Mouse (Mus musculus): ENCODE results near the gene Hormad2. TPM values are rescaled to one million over a fixed set of nuclear protein-coding genes. Genes with fewer than 3 reads are reported as not detected.

The Hormad2 gene
- polyA plus RNA-seq, 3 experiments from 2014 or later = 0.47 to 2.1 (median 0.60) TPM

DNA sequence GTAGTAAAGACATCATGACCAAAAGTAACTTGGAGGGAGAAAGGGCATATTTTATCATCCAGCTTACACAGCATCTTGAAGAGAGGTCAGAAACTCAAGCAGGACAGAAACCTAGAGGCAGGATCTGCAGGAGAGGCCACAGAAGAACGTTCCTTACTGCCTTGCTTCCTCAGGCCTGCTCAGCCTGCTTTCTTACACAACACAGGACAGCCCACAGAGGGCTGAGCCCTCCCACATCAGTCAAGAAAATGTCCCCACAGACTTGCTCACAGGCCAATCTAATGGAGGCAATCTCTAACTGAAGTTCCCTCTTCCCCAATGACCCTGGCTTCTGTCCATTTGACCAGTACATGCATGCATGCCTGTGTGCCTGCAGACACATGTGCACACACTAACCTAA, 1.4 kb upstream of the Hormad2 start:
- ATAC-seq = no peak

DNA sequence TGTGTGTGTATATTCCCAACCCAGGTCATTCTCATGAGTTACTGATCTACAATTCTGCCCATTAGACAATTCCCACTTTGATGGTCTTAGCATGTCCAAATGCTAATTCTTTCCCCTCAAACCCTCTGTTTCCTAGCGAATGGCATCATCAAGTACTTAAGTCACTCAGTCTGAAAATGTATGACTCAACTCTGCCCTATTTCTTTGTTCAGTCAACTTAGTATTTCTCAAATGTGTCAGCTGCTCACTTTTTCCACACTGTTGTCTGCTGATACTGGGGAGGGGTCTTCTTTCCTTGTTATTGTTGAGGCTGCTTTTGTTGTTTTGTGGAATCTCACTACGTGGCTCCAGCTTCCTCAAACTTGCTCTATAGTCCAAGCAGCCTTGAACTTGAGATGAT, 2.7 kb downstream of the Hormad2 start:
- peak; percentile 28 for ATAC-seq

DNA sequence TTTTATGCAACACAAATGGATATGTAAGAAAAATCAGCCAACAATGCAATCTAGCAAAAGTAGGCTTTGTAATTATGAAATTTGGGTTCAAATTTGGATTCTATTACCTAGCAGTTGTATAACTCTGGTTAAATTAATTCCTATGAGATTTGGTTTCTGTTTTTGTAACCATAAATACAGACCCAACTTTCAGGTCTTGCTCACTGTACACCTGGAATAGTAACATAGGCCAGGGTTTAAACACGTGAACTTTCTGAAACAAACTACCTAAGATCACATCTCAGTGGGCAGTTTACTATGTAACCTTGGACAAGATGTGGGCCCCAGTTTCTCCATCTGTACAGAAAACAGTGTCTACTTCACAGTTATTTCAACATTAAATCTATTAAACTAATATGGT, 3.6 kb downstream of the Hormad2 start:
- no peak for ATAC-seq

DNA sequence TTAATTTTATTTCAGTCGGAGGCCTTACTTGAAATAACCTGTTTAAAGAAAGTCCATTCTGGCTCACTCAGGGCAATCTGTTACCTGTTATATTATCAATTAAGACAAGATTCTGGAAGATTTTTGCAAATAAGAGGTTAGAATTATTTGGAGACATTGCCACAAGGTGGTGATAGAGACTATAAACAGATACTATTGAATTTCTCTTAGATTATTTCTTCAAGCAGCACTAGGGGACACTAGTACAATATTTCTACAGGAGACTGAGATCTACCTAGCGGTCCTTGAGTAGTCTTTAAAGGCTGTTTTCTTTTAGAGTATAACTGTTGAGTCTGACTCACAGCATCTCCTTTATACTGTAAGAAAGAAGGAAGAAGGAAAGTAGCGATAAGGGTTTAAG, 4.3 kb downstream of the Hormad2 start:
- ATAC-seq = no peak

DNA sequence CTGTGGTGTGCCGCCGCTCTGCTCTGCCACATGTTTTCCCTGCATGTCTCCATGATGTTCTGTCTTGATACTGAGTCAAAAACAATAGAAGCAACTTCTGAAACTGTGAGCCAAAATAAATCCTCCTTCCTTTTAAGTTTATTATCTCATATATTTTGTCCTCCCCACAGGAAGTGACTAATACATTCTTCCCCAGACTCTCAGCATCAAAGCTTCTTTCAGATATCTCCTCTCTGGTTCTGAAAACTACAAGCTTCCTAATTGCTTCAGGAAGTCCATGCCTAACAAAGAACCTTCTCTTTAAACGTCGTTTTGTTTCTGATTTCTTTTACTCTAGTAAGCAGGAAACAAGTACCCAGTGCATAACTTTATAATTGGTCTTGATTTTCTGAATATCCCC, 6.4 kb downstream of the Hormad2 start:
- ATAC-seq = no peak

DNA sequence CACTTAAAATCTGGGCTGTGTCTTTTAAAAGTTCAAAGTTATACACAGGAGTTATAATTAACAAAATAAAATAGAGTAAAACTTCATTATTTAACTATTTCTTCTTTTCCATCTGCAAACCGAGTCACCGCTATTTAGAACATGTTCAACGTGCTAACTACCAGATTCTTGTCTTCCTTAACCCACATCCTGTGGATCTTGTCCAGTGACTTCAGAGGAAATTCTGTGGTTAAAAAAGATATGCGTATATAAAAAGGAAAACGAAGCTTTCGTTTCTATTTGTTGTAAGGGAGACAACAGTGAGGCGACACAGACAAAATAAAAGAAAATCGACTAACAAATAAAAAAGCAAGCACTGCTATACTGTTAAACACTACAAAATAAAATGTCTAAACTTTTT, 17.1 kb downstream of the Hormad2 start:
- ATAC-seq = peak; percentile 90

DNA sequence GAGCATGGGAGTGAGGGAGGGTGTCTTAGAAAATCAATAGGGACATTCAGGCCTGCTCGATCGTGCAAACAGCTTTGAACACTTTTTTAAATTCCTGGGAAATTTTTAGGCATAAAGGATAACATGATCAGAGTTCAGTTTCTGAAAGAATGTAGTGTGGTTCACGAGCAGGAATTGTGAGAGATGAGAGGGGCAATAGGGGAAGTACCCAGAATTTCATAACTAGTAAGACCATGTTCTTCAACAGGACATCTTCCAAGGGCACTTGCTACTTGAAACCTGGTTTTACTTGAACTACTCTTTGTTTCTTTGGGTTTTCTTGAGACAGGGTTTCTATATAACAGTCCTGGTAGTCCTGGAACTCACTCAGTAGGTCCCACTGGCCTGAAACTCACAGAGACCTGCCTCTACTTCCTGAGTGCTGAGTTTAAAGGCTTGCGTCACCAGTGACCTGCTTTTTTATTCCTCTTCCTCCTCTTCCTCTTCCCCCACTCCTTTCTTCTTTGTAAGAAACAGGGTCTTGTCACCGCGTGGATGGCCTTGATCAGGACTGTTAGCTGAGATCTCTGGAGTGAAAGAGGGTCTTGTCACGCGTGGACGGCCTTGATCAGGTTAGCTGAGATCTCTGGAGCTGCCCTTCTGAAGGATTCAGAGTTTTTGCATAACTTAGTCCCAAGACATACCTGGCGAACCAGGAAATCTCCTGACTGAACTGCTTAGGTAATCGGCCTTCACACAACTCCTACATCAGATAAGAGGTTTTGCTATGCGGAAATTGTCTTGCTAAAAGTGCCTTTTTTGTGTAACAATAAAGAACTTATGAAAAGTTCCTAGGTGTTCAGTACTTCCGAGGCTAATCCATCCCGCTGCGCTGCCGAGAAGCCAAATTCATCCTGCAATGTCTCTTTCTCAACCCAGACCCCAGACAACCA, 18.1 kb downstream of the Hormad2 start:
- ATAC-seq = peak; percentile 16

DNA sequence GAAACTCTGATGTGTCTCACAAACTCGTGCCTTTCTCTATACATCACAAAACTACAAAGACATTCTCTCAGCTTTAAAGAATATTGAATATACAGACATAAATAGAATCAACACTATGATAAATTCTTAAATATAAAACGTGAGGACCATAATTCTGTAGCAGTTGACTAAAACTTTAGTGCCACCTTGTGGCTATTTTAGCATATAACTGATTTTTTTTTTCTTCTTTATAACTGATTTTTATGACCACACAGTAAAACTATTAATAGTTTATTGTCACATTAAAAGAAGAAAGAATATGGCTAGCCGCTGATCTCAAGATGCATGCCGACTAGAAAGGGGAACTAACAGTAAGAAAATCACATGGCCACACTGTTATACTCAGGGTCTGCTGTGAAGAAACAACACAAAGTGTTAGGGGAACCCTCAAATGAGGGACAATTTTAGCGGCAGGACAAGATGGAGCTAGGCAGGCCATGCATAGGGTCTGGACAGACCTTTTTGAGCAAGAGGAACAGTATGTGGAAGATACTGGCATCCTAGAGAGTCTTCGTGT, 18.9 kb downstream of the Hormad2 start:
- peak; percentile 6 for ATAC-seq

DNA sequence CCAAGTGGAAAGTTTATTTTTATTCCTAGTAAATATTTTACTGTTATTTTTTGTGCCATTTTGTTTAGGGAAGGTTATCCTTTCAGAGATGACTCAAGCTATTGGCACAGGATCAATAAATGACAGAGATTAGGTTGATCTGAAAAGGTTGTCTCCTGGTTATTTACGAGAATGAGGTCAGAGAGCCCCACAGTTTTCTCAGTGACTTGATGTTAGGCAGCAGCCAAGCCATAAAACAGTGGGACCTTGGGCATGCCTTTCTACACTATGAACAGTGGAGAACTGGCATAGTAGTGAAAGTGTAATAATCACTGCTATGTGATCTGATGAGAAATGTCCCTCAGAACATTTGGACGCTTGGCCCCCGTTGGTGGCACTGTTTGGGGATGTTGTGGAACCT, 22.9 kb downstream of the Hormad2 start:
- no peak for ATAC-seq

DNA sequence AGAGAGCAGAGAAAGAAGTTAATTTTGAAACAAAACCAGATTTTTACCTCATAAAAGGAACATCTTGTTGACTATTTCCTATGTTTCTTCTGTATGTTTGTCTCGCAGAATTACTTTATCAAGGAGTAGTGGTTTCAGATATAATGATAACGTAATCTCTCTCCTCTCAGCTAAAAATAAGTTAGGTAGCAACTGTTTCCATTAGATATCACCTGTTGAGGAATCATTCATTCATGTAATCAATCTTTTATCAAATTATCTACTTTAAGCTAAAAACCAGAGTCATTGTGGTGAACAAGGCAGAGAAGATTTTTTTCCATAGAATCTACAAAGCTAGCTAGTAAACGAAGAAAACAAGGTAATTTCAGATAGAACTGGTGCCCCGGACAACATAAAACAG, 28.6 kb downstream of the Hormad2 start:
- ATAC-seq = no peak

DNA sequence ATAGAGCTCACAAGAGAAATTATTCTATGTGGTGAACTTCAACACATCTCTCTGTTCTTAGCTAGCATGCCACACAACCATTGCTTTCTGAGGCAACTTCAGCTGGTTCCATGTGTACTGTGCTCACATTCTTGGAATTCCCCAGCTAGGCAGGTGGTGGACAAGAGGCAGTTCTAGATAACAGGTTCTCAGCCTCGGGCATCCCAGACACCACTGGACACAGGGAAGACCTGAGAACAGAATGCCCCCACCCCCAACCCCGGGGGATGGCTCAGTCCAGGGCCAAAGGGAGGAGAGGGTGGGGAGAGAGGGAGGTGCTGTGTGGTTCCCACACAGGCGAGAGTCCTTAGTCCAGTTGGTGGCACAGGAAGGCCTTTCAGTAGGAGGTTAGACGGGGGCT, 36.6 kb downstream of the Hormad2 start:
- ATAC-seq = no peak

DNA sequence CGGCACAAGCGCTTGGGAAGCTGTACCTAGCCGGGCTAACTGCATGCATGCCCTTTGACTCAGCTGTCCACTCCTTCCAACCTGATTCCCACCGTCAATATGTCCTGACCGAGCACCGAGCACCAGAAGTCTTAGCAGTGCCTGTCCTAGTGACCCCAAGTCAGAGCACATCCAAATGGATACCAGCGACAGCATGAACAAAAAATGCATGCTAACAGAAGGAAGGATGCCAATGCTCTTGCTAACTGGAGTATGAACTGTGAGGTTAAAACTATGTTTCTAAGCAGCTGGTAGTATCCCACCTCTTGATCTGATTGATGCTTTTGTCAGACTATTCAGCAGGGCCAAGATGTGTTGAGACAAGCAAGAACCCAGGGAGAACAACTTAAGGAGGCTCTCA, 37.5 kb downstream of the Hormad2 start:
- ATAC-seq = no peak

DNA sequence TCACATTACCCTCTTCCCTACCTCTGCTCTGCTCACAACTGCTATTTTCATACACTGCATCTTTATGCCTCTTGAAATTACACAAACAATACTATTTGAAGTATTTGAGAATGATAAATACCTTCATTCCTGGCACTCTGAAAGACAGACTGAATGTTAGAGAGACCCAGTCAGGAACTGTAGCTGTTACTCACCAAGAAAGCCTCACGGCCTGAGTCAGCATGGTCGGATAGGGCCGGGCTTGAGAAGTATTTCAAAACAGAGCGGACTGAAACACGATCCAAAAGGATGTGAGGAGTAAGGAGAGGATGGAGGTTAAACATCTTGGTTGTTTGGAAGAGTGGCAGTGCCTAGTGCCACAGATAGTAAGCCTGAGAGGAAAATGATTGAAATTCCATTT, 39.7 kb downstream of the Hormad2 start:
- ATAC-seq = no peak

DNA sequence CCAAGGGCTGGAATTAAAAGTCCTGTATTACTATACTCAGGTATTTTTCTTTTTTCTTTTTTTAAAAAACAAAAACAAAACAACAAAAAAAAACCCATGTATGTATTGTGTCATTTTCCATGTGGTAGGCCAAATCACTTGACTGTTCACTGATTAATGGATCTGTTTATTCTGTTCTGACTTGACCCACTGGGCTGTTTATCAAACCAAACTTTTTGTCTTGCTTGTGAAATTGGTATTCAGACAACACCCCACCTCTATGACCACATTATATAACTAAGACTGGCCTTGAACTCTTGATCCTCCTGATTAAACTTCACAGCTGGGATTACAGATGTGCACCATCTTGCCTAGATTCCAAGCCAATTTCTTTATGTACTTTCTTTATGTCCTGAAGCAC, 46.7 kb downstream of the Hormad2 start:
- ATAC-seq = no peak

DNA sequence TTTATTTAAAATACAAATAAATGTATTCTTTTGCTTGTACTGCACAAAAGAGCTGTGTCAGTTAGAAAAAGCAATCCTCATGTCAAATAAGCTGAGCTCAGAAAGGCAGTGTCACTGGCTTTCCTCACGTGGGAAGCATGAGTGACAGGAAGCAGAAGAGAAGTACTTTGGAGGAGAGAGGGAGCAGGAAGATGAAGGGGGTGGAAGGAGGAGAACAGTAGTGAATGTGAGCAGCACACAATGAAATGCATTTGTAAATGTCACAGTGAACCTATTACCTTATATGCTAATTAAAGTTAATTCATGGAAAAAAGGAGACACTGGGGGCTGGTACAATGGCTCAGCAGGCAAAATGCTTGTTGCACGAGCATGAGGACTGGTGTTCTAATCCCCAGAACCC, 52.9 kb downstream of the Hormad2 start:
- ATAC-seq = no peak

DNA sequence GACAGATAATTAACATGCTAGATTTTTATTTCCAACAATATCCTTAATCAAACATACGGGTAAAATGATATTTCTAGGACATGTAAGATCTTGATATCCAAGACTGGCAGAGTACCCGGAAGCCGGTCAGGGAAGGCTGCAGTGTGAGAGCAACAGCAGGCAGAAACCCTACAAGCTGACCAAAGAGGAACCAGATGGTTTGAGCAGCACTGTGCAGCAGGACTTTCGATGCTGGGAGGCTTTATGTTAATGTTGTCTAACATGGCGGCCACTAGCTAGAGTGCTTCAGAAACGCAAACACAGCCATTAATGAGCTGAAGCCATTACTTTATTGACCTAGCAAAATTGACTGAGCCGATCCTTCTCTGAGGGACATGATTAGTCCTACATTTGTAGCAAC, 58.6 kb downstream of the Hormad2 start:
- ATAC-seq = no peak

DNA sequence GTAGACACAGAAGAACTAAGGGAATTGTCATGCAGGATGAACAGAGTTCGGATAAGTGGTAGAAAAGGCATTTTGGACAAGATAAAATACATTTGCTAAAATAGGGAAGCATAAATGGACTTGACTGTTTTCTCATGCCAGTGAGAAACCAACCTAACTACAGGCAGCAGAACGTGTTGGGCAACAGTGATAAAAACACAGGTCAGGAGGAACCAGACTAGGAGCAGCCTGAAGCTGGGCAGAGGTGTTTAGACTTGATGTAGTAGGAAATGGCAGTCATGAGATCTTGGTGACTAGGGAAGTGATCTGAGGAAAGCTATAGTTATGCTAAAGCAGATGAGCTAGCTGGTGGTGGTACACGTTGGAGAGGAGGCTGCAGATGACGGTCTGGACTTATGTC, 61.0 kb downstream of the Hormad2 start:
- ATAC-seq = no peak

DNA sequence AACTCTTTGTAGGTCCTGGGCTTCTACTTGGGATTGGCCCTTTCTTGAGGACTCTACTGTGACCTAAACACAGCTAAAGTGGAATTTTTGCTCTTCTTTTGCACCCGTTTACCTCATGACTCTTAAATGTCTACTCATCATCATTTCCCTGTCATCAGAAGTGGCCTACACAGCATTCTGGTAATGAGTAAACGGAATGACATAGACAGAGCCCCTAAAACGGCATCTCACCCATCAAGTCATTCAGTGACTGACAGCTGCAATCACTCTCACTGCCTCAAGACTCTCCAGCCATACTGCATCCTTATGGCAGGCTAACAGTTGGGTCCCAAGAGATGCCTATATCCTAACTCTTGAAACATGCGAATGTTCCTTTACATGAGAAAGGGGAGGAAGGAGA, 74.5 kb downstream of the Hormad2 start:
- no peak for ATAC-seq

DNA sequence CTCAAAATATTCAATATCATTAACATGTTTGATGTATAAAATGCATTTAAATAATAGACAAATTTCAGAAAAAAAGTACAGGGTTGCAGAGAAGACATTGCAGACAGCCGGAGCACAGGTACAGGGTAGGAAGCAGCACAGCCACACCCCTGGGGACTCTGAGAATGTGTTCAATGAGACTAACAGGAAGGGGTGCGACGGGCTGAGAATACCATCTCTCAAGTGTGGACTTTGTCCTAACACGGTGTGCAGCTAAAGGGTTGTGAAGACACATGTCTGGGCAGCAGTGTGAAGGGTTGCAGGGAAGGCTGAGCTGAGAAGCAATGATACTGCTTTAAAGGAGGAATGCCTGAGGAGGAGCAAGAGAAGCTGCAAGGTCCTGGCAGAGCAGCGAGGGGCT, 85.5 kb downstream of the Hormad2 start:
- no peak for ATAC-seq

DNA sequence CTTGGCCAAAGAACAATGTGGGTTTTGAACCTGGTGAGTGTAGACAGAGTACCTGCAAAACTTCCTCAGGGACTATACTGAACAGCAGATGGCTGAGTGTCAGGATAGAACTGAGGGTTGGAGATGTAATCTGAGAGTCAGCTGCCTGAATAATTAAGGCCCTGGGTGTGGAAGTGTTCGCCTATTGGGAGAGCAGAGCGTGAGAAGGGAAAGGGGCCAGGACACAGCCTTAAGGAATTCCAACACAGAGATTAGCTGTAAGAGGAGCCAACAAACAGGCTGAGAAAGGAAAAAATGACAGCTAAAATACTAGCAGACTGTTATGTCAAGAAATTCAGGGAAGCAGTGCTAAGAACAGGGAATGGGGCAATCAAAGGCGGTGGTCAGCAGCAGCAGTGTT, 88.3 kb downstream of the Hormad2 start:
- ATAC-seq = no peak

DNA sequence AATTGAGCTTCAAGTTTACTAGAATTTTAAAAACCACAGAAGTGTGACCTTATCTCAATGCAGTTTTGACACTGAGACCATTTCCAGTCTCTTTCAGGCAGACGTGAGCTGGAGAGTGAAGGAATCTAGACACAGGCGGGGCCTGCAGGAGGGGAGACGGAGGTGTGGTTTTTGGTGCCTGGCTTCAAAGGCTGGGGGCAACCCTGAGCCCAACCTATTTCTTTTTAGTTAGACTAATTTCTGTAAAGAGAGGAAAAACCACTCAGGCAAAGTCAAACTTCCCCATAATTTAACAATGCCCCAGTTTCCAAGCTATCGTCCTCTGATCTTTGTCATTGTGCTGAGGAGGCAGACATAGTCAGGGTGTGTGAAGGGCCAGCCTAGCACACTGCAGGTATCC, 97.0 kb downstream of the Hormad2 start:
- peak; percentile 18 for ATAC-seq

DNA sequence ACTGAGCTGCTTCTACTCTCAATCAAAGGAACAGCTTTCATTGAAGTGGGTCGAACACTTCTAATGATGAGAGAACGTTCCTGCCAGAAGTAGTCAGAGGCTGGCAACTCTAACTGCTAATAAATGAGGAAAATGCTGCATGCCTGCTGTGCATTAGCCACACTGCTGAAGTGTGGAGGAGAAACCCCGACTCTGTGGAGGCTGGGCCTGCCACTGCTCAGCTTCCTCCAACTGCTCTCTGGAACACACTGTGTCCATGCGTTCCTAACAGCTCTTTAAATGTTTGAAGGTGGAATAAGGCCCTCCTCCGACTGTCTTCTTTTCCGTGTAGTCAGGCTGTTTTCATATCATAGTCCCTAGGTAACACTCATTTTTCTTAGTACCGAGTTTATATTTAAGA, 98.9 kb downstream of the Hormad2 start:
- no peak for ATAC-seq

DNA sequence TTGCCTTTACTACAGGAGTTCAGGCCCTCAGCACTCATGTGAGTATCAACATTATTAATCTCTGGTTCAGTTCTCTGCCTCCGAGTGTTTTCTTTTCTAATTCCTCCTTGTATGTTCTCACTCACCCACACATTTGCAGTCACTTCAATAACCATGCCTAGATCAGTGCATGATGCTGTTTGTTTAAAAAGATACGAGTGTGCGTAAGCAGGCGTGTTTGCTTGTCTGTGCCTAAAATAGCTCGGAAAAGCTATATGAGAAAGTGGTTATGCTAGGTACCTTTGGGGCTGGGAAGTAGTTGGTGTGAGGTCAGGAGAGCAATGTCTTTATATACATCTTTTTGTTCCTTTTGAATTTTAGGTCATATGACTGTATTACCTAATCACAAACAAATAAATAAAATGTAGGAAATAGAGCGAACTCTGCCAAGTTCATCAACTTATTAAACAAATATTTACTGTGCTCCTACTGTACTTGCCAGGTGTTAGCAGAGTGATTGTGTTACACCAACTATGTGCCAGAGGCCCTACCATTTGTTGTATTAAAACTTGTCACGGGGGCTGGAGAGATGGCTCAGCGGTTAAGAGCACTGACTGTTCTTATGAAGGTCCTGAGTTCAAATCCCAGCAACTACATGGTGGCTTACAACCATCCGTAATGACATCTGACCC, 100.7 kb downstream of the Hormad2 start:
- ATAC-seq = no peak

DNA sequence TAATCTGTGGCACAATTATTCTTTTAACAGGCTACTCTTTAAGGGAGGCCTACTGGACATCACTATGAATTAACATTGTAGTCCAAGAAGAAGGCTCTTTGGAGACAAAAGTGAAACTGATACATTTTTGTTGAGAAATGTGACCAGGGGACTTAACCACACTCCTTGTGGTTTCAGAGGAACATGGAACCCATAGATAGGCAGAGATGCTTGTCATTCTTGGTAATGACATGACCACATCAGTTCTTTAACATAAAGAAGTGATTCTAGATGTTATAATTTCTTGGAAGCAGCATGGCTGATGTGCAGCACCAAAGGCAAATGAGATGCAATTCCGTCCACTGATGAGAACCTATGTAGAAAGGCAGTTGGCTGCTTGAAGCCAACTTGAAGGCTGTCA, 101.6 kb downstream of the Hormad2 start:
- ATAC-seq = no peak

Measured in inflammation-experienced regulatory T-cells, adult 6 months (primary cell).